Mouse (Mus musculus) CH12.LX (cell line): ENCODE data around the gene Fance. TPM values are rescaled to one million over a fixed set of nuclear protein-coding genes. Genes with fewer than 3 reads are reported as not detected.

Source experiments
- DNase-seq: peaks from one replicate; pipeline ENCODE4 v3.0.0-alpha.2; 2013; ENCODE audit errors: extremely low read depth
- H3K27ac ChIP-seq: 2 replicates; pipeline ENCODE4 v1.5.1; 2012; ENCODE audit warnings: low read depth, mild to moderate bottlenecking, control low read depth, moderate library complexity; ENCODE audit not compliant: insufficient read depth
- H3K27me3 ChIP-seq: replicated peaks from 2 replicates; pipeline ENCODE3; 2012; ENCODE audit warnings: inconsistent platforms
- H3K36me3 ChIP-seq, 2 experiments: replicated peaks in 1 of 2; 2 replicates each; pipeline versions ENCODE3 to v1.6.1; 2012; ENCODE audit warnings: inconsistent platforms in 1 of 2, low read length in 1 of 2, mild to moderate bottlenecking in 1 of 2, mixed read lengths in 1 of 2, moderate library complexity in 1 of 2; ENCODE audit not compliant: control insufficient read depth in 1 of 2, insufficient read depth in 1 of 2
- H3K4me1 ChIP-seq, 2 experiments: 2 replicates each; pipeline ENCODE4 v1.6.1; 2012; ENCODE audit warnings: inconsistent platforms in 1 of 2, moderate library complexity in 1 of 2; ENCODE audit not compliant: insufficient read depth in 2 of 2, control insufficient read depth in 1 of 2
- H3K4me2 ChIP-seq: 2 replicates; pipeline ENCODE4 v1.6.1; 2012; ENCODE audit warnings: low read depth, mild to moderate bottlenecking, control low read depth; ENCODE audit not compliant: poor library complexity, insufficient read depth, severe bottlenecking
- H3K4me3 ChIP-seq, 3 experiments: fragments of 150-350 bp in 1 of 3; sonication (generic) in 1 of 3; replicated peaks in 1 of 3; 2 replicates each; pipeline versions ENCODE3 to v1.5.1; 2011 to 2012; ENCODE audit warnings: low read depth in 2 of 3, low read length in 2 of 3, mild to moderate bottlenecking in 2 of 3, moderate library complexity in 2 of 3, control low read depth in 1 of 3, improper control_type of control experiment in 1 of 3, inconsistent platforms in 1 of 3, mixed read lengths in 1 of 3; ENCODE audit not compliant: poor library complexity in 1 of 3
- H3K79me2 ChIP-seq: replicated peaks from 2 replicates; pipeline ENCODE4 v1.6.1; 2012; ENCODE audit warnings: mild to moderate bottlenecking, moderate library complexity; ENCODE audit not compliant: control insufficient read depth, poor library complexity, insufficient read depth, severe bottlenecking; ENCODE audit errors: extremely low read depth
- H3K9ac ChIP-seq: 2 replicates; pipeline ENCODE4 v1.6.1; 2012; ENCODE audit warnings: low read depth, mild to moderate bottlenecking, control low read depth, moderate library complexity; ENCODE audit not compliant: insufficient read depth
- H3K9me3 ChIP-seq: replicated peaks from 2 replicates; pipeline ENCODE3; 2012; ENCODE audit warnings: low read length, inconsistent platforms, mixed read lengths
- BHLHE40 ChIP-seq: IDR thresholded peaks from 2 replicates; pipeline ENCODE4 v1.6.1; 2011; ENCODE audit warnings: mild to moderate bottlenecking, low read depth, low read length, improper control_type of control experiment
- CHD1 ChIP-seq: IDR thresholded peaks from 2 replicates; pipeline ENCODE4 v1.6.1; 2012; ENCODE audit warnings: low read depth, low read length, improper control_type of control experiment, inconsistent platforms
- CHD2 ChIP-seq: IDR thresholded peaks from 2 replicates; pipeline ENCODE4 v1.6.1; 2011; ENCODE audit warnings: low read length, improper control_type of control experiment
- E2F4 ChIP-seq: IDR thresholded peaks from 2 replicates; pipeline ENCODE4 v1.6.1; 2011; ENCODE audit warnings: low read depth, low read length, improper control_type of control experiment; ENCODE audit not compliant: insufficient replicate concordance
- ELF1 ChIP-seq: IDR thresholded peaks from 2 replicates; pipeline ENCODE4 v1.6.1; 2014; ENCODE audit warnings: low read depth, mild to moderate bottlenecking, inconsistent platforms, low read length, improper control_type of control experiment
- GABPA ChIP-seq: IDR thresholded peaks from 2 replicates; pipeline ENCODE4 v1.6.1; 2012; ENCODE audit warnings: low read depth, low read length, improper control_type of control experiment, inconsistent platforms; ENCODE audit not compliant: insufficient replicate concordance
- HCFC1 ChIP-seq: IDR thresholded peaks from 2 replicates; pipeline ENCODE4 v1.6.1; 2012; ENCODE audit warnings: low read depth, mild to moderate bottlenecking, inconsistent platforms, low read length, improper control_type of control experiment
- IRF4 ChIP-seq: IDR thresholded peaks from 2 replicates; pipeline ENCODE4 v1.6.1; 2014; ENCODE audit warnings: low read depth, mild to moderate bottlenecking, inconsistent platforms, low read length, improper control_type of control experiment
- JUN ChIP-seq: IDR thresholded peaks from 2 replicates; pipeline ENCODE4 v1.6.1; 2011; ENCODE audit warnings: low read depth, mild to moderate bottlenecking, low read length, improper control_type of control experiment, moderate library complexity; ENCODE audit not compliant: insufficient read depth
- JUND ChIP-seq: conservative IDR thresholded peaks from 2 replicates; pipeline ENCODE4 v1.6.1; 2011; ENCODE audit warnings: low read depth, low read length, improper control_type of control experiment
- KAT2A ChIP-seq: IDR thresholded peaks from 2 replicates; pipeline ENCODE4 v1.6.1; 2012; ENCODE audit warnings: low read length, improper control_type of control experiment, inconsistent platforms; ENCODE audit not compliant: insufficient replicate concordance
- MAFK ChIP-seq: IDR thresholded peaks from 2 replicates; pipeline ENCODE4 v1.6.1; 2011; ENCODE audit warnings: low read length, improper control_type of control experiment; ENCODE audit not compliant: insufficient replicate concordance
- MAZ ChIP-seq: IDR thresholded peaks from 2 replicates; pipeline ENCODE4 v1.6.1; 2012; ENCODE audit warnings: low read depth, mild to moderate bottlenecking, inconsistent platforms, low read length, improper control_type of control experiment, moderate library complexity
- MEF2A ChIP-seq: IDR thresholded peaks from 2 replicates; pipeline ENCODE4 v1.6.1; 2014; ENCODE audit warnings: low read depth, mild to moderate bottlenecking, inconsistent platforms, low read length, improper control_type of control experiment, borderline replicate concordance
- MYC ChIP-seq: IDR thresholded peaks from 2 replicates; pipeline ENCODE4 v1.6.1; 2011; ENCODE audit warnings: low read depth, mild to moderate bottlenecking, improper control_type of control experiment, low read length
- NELFE ChIP-seq: IDR thresholded peaks from 2 replicates; pipeline ENCODE4 v1.6.1; 2011; ENCODE audit warnings: low read depth, low read length, improper control_type of control experiment
- POLR2A ChIP-seq: IDR thresholded peaks from 2 replicates; pipeline ENCODE4 v1.6.1; 2011; ENCODE audit warnings: low read depth, mild to moderate bottlenecking, improper control_type of control experiment, low read length
- RCOR1 ChIP-seq: conservative IDR thresholded peaks from 2 replicates; pipeline ENCODE4 v1.6.1; 2012; ENCODE audit warnings: low read depth, mild to moderate bottlenecking, inconsistent platforms, low read length, improper control_type of control experiment
- SIN3A ChIP-seq: IDR thresholded peaks from 2 replicates; pipeline ENCODE4 v1.6.1; 2012; ENCODE audit warnings: low read length, improper control_type of control experiment, inconsistent platforms
- TBP ChIP-seq: conservative IDR thresholded peaks from 2 replicates; pipeline ENCODE4 v1.6.1; 2011; ENCODE audit warnings: low read depth, low read length, improper control_type of control experiment
- TCF12 ChIP-seq: IDR thresholded peaks from 2 replicates; pipeline ENCODE4 v1.6.1; 2014; ENCODE audit warnings: low read depth, mild to moderate bottlenecking, inconsistent platforms, low read length, improper control_type of control experiment
- UBTF ChIP-seq: IDR thresholded peaks from 2 replicates; pipeline ENCODE4 v1.6.1; 2012; ENCODE audit warnings: low read depth, mild to moderate bottlenecking, inconsistent platforms, low read length, improper control_type of control experiment, moderate library complexity
- USF1 ChIP-seq: IDR thresholded peaks from 2 replicates; pipeline ENCODE4 v1.6.1; 2014; ENCODE audit warnings: low read depth, mild to moderate bottlenecking, inconsistent platforms, low read length, improper control_type of control experiment
- USF2 ChIP-seq: conservative IDR thresholded peaks from 2 replicates; pipeline ENCODE4 v1.6.1; 2011; ENCODE audit warnings: low read depth, low read length, improper control_type of control experiment
- ZKSCAN1 ChIP-seq: IDR thresholded peaks from 2 replicates; pipeline ENCODE4 v1.6.1; 2012; ENCODE audit warnings: low read depth, inconsistent platforms, low read length, improper control_type of control experiment, borderline replicate concordance
- ZNF384 ChIP-seq: IDR thresholded peaks from 2 replicates; pipeline ENCODE4 v1.6.1; 2012; ENCODE audit warnings: low read depth, low read length, improper control_type of control experiment, inconsistent platforms
- dilution Hi-C: fragments of 300-500 bp; cut with MboI; formaldehyde crosslinking; loops from 2 replicates; pipeline ENCODE4 v1.14.3; 2020; ENCODE audit warnings: low sequenced_read_pairs; ENCODE audit not compliant: extremely low pct_unique_long_range_greater_than_20kb, extremely low pct_ligation_motif_present
- in situ Hi-C: fragments of 300-500 bp; cut with MboI; formaldehyde crosslinking; loops from 3 replicates; pipeline ENCODE4 v1.14.3; 2019; ENCODE audit warnings: low sequenced_read_pairs, low pct_ligation_motif_present, low pct_unique_long_range_greater_than_20kb, mixed read lengths
- polyA plus RNA-seq: library from polyadenylated mRNA; unstranded; fragments of >175 nt; gene quantifications from 2 replicates; pipeline ENCODE4 v1.2.1, GENCODE M21; 2012; ENCODE audit warnings: low read depth; ENCODE audit not compliant: insufficient read length
- total RNA-seq, 2 experiments: library from RNA; depleted of rRNA; stranded (reverse); fragments of 300-350 nt in 1 of 2; fragments of >200 nt in 1 of 2; gene quantifications; 2 replicates each; pipeline ENCODE4 v1.2.3; 2012 to 2014

Gene Fance
- total and polyA plus RNA-seq, 3 experiments = 17.4 to 37.9 (median 29.6) TPM

DNA sequence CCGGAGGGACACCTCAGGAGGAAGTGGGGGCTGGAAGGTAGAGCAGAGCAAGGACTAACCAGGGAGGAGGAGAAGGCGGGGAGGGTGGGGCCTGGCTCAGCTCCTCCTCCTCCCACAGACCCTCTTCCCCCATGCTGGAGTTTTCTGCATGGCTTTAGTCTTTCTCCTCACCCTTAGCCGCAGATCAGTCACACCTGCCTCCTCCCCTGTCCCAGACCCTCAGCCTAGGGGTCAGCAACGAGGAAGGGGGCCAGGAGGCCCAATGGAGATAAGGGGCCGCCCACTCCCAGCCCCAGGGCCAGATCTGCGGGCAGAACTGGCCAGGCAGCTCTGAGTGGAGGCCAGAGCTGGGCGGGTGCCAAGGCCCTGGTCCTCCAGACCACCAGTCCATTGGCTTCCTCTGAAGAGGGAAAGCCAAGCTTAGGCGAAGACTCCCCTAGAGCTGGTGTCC lies 32.0 kb downstream of the Fance start:
- peaks cover 10 to 15% of the 10 kb centered on the region in 2 experiments; a peak in 2 of 4 replicates for H3K4me1 ChIP-seq
- peaks cover 77% of the 10 kb centered on the region for H3K27me3 ChIP-seq
- H3K4me2 ChIP-seq = no peak overlapping the region

DNA sequence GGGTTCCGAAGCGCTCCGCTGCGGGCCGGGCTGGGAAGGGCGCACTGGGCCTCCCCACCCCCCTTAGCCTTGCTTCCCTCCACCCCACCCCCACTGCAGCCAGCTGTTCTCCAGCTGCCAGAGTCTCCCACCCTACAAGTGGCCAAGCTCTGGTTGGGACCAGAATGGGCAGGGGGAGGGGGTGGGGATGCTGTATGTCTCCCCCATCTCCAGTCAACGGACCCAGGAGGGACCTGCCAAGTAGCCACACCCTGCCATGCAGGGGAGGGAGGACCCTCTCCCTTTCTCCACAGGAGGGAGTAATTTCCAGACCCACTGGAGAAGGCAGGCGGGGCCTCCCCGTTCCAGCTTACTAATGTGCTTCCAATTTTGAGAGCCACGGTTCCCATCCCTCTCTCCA lies 32.6 kb downstream of the Fance start:
- no peak for TF ChIP-seq USF1
- no peak for TF ChIP-seq USF2
- TF ChIP-seq MAFK = no peak
- no peak for TF ChIP-seq CHD2
- TF ChIP-seq MEF2A = no peak
- TF ChIP-seq POLR2A = no peak
- no peak for TF ChIP-seq NELFE
- no peak for TF ChIP-seq MYC
- no peak for TF ChIP-seq BHLHE40
- no peak for TF ChIP-seq JUN
- TF ChIP-seq TBP = no peak
- TF ChIP-seq CHD1 = no peak
- TF ChIP-seq IRF4 = no peak
- no peak for TF ChIP-seq UBTF
- no peak for TF ChIP-seq MAZ
- no peak for TF ChIP-seq HCFC1
- no peak for TF ChIP-seq TCF12
- TF ChIP-seq, all 38 proteins: peak for 0
- Histone ChIP-seq H3K27ac (no peak overlapping the region), H3K36me3 (no peaks in the 10 kb centered on the region), H3K4me1 (peaks cover 10 to 15% of the 10 kb centered on the region in 2 experiments; a peak in 2 of 4 replicates), H3K4me2 (no peak overlapping the region), H3K4me3 (no peak overlapping the region), H3K9me3 (no peaks in the 10 kb centered on the region), H3K27me3 (peaks cover 76% of the 10 kb centered on the region), H3K79me2 (no peaks in the 10 kb centered on the region), H3K9ac (no peak overlapping the region)
- in situ Hi-C loops (no loop called here), dilution Hi-C loops (no loop called here)
- no peak for DNase-seq

More for the DNA sequence above, 32.0 kb downstream of the Fance start:
- dilution Hi-C loops = no loop called here
- DNase-seq = no peak
- Histone ChIP-seq H3K4me3 (no peak overlapping the region), H3K36me3 (no peaks in the 10 kb centered on the region), H3K9me3 (peaks cover 2% of the 10 kb centered on the region), H3K27ac (no peak overlapping the region), H3K9ac (no peak overlapping the region), H3K79me2 (no peaks in the 10 kb centered on the region)
- in situ Hi-C loops = no loop called here
- TF ChIP-seq ELF1 (no peak), SIN3A (no peak), ZKSCAN1 (no peak), KAT2A (no peak), JUN (no peak), GABPA (no peak), JUND (no peak), MYC (no peak), UBTF (no peak), TBP (no peak), E2F4 (no peak), RCOR1 (no peak), ZNF384 (no peak), POLR2A (no peak), USF2 (no peak), MAZ (no peak)
